Mouse (Mus musculus) bone marrow, adult 2 months (tissue): ENCODE data around the gene Pdcd10. TPM values are rescaled to one million over a fixed set of nuclear protein-coding genes. Genes with fewer than 3 reads are reported as not detected.

Source experiments
- H3K27ac ChIP-seq: fragments of 200-500 bp; 2 replicates; pipeline ENCODE4 v1.5.1; 2012; ENCODE audit warnings: low read depth, mild to moderate bottlenecking, control low read depth, inconsistent platforms, low read length; ENCODE audit not compliant: control insufficient read depth, poor library complexity, insufficient read depth
- H3K4me1 ChIP-seq: fragments of 200-500 bp; 2 replicates; pipeline ENCODE4 v1.6.1; 2011; ENCODE audit warnings: low read length; ENCODE audit not compliant: control insufficient read depth, insufficient read depth
- H3K4me3 ChIP-seq: fragments of 200-500 bp; replicated peaks from 2 replicates; pipeline ENCODE3; 2011; ENCODE audit warnings: mild to moderate bottlenecking, low read depth, low read length, control low read depth; ENCODE audit not compliant: control insufficient read depth
- CTCF ChIP-seq: fragments of 200-500 bp; IDR thresholded peaks from 2 replicates; pipeline ENCODE4 v1.5.1; 2011; ENCODE audit warnings: low read length, control low read depth; ENCODE audit not compliant: control insufficient read depth, insufficient read depth
- POLR2A ChIP-seq: fragments of 200-500 bp; IDR thresholded peaks from 2 replicates; pipeline ENCODE4 v1.6.1; 2011; ENCODE audit warnings: low read depth, mild to moderate bottlenecking, control low read depth, low read length, borderline replicate concordance; ENCODE audit not compliant: control insufficient read depth
- WGBS: fragments of 180-500 bp; shearing (Covaris S2); methylation state at CpG from one replicate; pipeline ENCODE4 v1.1.7; 2018; 5-methylcytosine and 5-hydroxymethylcytosine counted together
- polyA plus RNA-seq: library from polyadenylated mRNA; stranded (reverse); fragments of >200 nt; gene quantifications from 2 replicates; pipeline ENCODE4 v1.2.4, GENCODE M21; 2011; ENCODE audit warnings: low replicate concordance; ENCODE audit not compliant: missing spikeins, insufficient read depth, insufficient read length

The Pdcd10 gene
- polyA plus RNA-seq, 1 experiment: 45.9 TPM

GRCm38 (mm10) chr3:75544287-75544686, 12.4 kb downstream of the Pdcd10 start:
- no peak overlapping the region for H3K4me3 ChIP-seq
- H3K27ac ChIP-seq: no peak overlapping the region
- WGBS: 78% methylated on average over 1 of the region's 1 CpGs
- no peak for TF ChIP-seq POLR2A
- no peak for TF ChIP-seq CTCF
- peaks cover 2% of the 10 kb centered on the region; the same call in 1 of the 2 replicates for H3K4me1 ChIP-seq

- H3K27ac ChIP-seq: no peak overlapping the region
- 60% methylated on average over 3 of the region's 3 CpGs for WGBS
- peaks cover 2% of the 10 kb centered on the region; the same call in 1 of the 2 replicates for H3K4me1 ChIP-seq
- no peak overlapping the region for H3K4me3 ChIP-seq
- TF ChIP-seq CTCF: no peak
- TF ChIP-seq POLR2A: no peak
Measured at GRCm38 (mm10) chr3:75542852-75543251, 13.8 kb downstream of the Pdcd10 start.

- TF ChIP-seq CTCF: no peak
- TF ChIP-seq POLR2A: no peak
- WGBS: 61% methylated on average over 4 of the region's 4 CpGs
- no peak overlapping the region for H3K4me3 ChIP-seq
- no peak overlapping the region for H3K27ac ChIP-seq
- H3K4me1 ChIP-seq: peaks cover 2% of the 10 kb centered on the region; the same call in 1 of the 2 replicates
Measured at GRCm38 (mm10) chr3:75541259-75541658, 15.4 kb downstream of the Pdcd10 start.

DNA sequence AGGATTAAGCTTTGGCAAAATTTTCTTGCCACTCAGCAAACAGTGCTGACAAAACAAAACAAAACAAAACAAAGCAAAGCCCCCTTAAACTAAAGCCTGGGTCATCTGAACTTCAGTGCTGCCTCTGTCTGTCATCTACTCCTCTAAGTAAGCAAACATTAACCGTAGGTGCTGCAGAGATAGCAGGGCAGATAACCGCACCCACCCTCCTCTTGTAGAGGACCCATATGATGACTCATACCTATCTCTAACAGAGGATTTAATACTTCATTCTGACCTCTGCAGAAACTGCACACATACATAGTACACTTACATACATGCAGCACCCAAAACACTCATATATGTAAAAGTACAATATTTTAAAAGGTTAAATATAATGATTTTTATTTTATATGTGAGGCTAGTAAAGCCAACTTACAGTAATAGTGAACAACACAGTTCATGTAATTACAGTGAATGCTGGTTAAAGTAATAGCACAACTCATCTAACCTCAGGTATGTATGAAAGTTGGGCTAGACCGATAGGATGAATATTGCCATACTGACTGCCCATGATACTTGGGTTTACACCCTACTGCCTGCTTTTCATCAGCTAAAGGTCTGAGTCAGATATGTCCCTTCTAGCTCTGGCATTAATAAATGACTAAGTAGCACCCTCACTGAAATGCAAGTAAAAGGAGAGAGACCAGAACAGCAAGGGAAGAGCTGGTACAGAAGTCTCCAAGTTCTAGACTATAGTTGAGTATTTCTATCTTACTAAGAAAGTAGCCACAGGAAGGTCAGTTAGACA, 22.4 kb downstream of the Pdcd10 start:
- TF ChIP-seq CTCF: no peak
- TF ChIP-seq POLR2A: no peak
- H3K27ac ChIP-seq: no peak overlapping the region
- H3K4me3 ChIP-seq: no peak overlapping the region
- no peaks in the 10 kb centered on the region for H3K4me1 ChIP-seq
- 68% methylated on average over 3 of the region's 3 CpGs for WGBS

- TF ChIP-seq POLR2A (no peak), CTCF (no peak)
- no peak overlapping the region for H3K27ac ChIP-seq
- no peak overlapping the region for H3K4me3 ChIP-seq
- H3K4me1 ChIP-seq: no peaks in the 10 kb centered on the region
- WGBS: 90% methylated on average over 3 of the region's 3 CpGs
Measured at GRCm38 (mm10) chr3:75531074-75531473, 25.6 kb downstream of the Pdcd10 start.

DNA sequence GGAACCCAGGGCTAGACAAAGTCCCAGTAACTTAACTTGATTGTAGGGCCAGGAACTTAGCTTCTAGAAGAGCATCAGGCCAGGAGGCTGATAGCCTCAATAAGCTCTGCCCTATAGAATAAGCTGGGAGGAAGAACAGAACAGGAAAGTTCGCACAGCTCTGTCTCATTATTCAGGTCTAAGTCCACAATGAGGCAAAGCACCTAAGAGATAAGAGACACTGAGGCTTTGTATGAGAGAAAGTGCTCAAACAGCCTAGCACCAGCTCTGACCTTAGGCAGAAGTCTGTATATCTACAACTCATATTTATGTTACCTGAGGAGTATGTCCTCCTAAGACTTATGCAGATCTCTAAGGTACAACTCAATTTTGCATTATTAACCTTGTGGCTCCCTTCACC, 34.1 kb downstream of the Pdcd10 start:
- no peak for TF ChIP-seq POLR2A
- no peak for TF ChIP-seq CTCF
- 84% methylated on average over 1 of the region's 1 CpGs for WGBS
- Histone ChIP-seq H3K4me3 (no peak overlapping the region), H3K4me1 (no peaks in the 10 kb centered on the region), H3K27ac (no peak overlapping the region)

- 75% methylated on average over 2 of the region's 2 CpGs for WGBS
- no peak overlapping the region for H3K27ac ChIP-seq
- H3K4me3 ChIP-seq: no peak overlapping the region
- no peak for TF ChIP-seq CTCF
- no peak for TF ChIP-seq POLR2A
- H3K4me1 ChIP-seq: no peaks in the 10 kb centered on the region
Measured at GRCm38 (mm10) chr3:75521314-75521713, 35.3 kb downstream of the Pdcd10 start.

DNA sequence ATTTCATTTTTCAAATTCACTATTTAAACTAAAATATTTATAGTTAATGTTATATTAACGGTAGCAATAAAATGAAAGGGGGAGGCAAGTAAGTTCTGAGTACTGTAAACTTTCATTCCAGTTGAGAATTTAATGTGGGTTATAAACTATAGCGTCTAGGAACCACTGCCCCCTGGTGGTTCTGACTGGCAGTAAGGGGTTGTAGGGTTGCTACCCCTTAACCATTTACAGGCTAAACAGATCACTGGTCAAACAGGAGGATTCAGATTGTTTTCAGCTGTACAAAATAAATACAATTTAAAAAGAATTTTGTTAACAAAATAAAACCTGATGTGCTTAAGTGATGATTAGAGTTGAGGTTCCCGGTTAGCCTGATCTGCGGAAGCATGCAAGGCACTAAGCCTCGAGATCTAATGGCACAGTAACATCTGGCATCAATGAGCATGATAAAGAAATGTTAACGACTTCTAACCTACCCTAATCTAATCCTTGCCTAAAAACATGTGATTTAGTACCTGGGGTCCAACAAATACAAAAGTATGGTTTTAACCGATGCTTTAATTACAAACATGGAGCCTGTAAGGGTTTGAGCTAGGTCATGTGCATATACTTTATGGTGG, 38.9 kb downstream of the Pdcd10 start:
- 73% methylated on average over 7 of the region's 7 CpGs for WGBS
- Histone ChIP-seq H3K27ac (no peak overlapping the region), H3K4me1 (no peaks in the 10 kb centered on the region), H3K4me3 (no peak overlapping the region)
- TF ChIP-seq POLR2A: no peak
- peak; percentile 52 for TF ChIP-seq CTCF
